Mouse (Mus musculus): ENCODE measurements around the gene Ccr6. TPM values are rescaled to one million over a fixed set of nuclear protein-coding genes. Genes with fewer than 3 reads are reported as not detected.
A peak's percentile ranks its signal among the peaks of the same experiment; 100 is the strongest.

The Ccr6 gene
- polyA plus RNA-seq, 1 experiment, result not detected

GRCm38 (mm10) chr17:8206691-8207090 is 29.2 kb upstream of the Ccr6 start:
- TF ChIP-seq POLR2A (IDR thresholded peaks at IDR 0.05; ENCODE audit: borderline replicate concordance, control insufficient read depth, low read depth, low read length) (no peak), CTCF (IDR thresholded peaks at IDR 0.05; ENCODE audit: control insufficient read depth, insufficient read depth, low read length) (no peak)
- Histone ChIP-seq H3K4me1 (ENCODE audit: control insufficient read depth, insufficient read depth, low read length) (peaks cover 9% of the 10 kb centered on the region; the same call in 1 of the 2 replicates), H3K27ac (ENCODE audit: control insufficient read depth, insufficient read depth, low read depth, low read length, poor library complexity) (no peak overlapping the region), H3K4me3 (replicated peaks; ENCODE audit: control insufficient read depth, low read depth, low read length) (no peak overlapping the region)
- WGBS, result 68% methylated on average over 5 of the region's 5 CpGs

DNA sequence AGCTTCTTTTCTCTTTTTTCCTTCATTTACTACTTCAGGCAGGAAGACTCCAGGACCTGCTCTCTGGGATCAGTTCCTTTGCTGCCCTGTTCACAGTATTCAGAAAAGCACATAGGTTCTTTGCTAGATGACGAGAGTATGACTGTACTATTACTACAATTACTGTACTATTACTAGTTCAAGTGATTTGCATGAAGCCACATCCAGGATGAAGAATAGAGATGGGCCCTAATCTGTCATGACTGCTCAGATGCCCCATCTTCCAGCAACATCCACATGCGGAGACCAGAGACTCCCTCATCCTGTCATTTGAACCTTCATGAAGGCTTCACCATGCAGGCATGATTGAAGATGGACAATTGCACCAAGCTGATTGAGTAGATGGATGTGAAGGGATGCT is 26.1 kb upstream of the Ccr6 start:
- Histone ChIP-seq H3K27ac (ENCODE audit: control insufficient read depth, insufficient read depth, low read depth, low read length, poor library complexity) (no peak overlapping the region), H3K4me1 (ENCODE audit: control insufficient read depth, insufficient read depth, low read length) (peaks cover 11% of the 10 kb centered on the region), H3K4me3 (replicated peaks; ENCODE audit: control insufficient read depth, low read depth, low read length) (no peak overlapping the region)
- WGBS, result 84% methylated on average over 2 of the region's 2 CpGs
- TF ChIP-seq POLR2A (IDR thresholded peaks at IDR 0.05; ENCODE audit: borderline replicate concordance, control insufficient read depth, low read depth, low read length), result no peak

GRCm38 (mm10) chr17:8210170-8210569 is 25.7 kb upstream of the Ccr6 start:
- no peak overlapping the region for H3K4me3 ChIP-seq (replicated peaks; ENCODE audit: control insufficient read depth, low read depth, low read length)
- H3K27ac ChIP-seq (ENCODE audit: control insufficient read depth, insufficient read depth, low read depth, low read length, poor library complexity), result no peak overlapping the region
- H3K4me1 ChIP-seq (ENCODE audit: control insufficient read depth, insufficient read depth, low read length), result peaks cover 11% of the 10 kb centered on the region
- TF ChIP-seq CTCF (IDR thresholded peaks at IDR 0.05; ENCODE audit: control insufficient read depth, insufficient read depth, low read length) (no peak), POLR2A (IDR thresholded peaks at IDR 0.05; ENCODE audit: borderline replicate concordance, control insufficient read depth, low read depth, low read length) (no peak)
- 46% methylated on average over 3 of the region's 3 CpGs for WGBS

GRCm38 (mm10) chr17:8210675-8211074 is 25.2 kb upstream of the Ccr6 start:
- peaks cover 15% of the 10 kb centered on the region for H3K4me1 ChIP-seq (ENCODE audit: control insufficient read depth, insufficient read depth, low read length)
- WGBS, result 19% methylated on average over 10 of the region's 10 CpGs
- TF ChIP-seq CTCF (IDR thresholded peaks at IDR 0.05; ENCODE audit: control insufficient read depth, insufficient read depth, low read length), result no peak
- TF ChIP-seq POLR2A (IDR thresholded peaks at IDR 0.05; ENCODE audit: borderline replicate concordance, control insufficient read depth, low read depth, low read length), result no peak
- no peak overlapping the region for H3K4me3 ChIP-seq (replicated peaks; ENCODE audit: control insufficient read depth, low read depth, low read length)
- H3K27ac ChIP-seq (ENCODE audit: control insufficient read depth, insufficient read depth, low read depth, low read length, poor library complexity), result peak overlapping the region; percentile 56

- no peak overlapping the region for H3K4me3 ChIP-seq (replicated peaks; ENCODE audit: control insufficient read depth, low read depth, low read length)
- TF ChIP-seq POLR2A (IDR thresholded peaks at IDR 0.05; ENCODE audit: borderline replicate concordance, control insufficient read depth, low read depth, low read length) (no peak), CTCF (IDR thresholded peaks at IDR 0.05; ENCODE audit: control insufficient read depth, insufficient read depth, low read length) (no peak)
- 68% methylated on average over 6 of the region's 6 CpGs for WGBS
- peaks cover 15% of the 10 kb centered on the region for H3K4me1 ChIP-seq (ENCODE audit: control insufficient read depth, insufficient read depth, low read length)
- peak overlapping the region; percentile 15; the same call in 1 of the 2 replicates for H3K27ac ChIP-seq (ENCODE audit: control insufficient read depth, insufficient read depth, low read depth, low read length, poor library complexity)
These were observed 24.4 kb upstream of the Ccr6 start for GRCm38 (mm10) chr17:8211399-8211798.

GRCm38 (mm10) chr17:8214369-8214768 is 21.5 kb upstream of the Ccr6 start:
- TF ChIP-seq CTCF (IDR thresholded peaks at IDR 0.05; ENCODE audit: control insufficient read depth, insufficient read depth, low read length) (no peak), POLR2A (IDR thresholded peaks at IDR 0.05; ENCODE audit: borderline replicate concordance, control insufficient read depth, low read depth, low read length) (no peak)
- no peak overlapping the region for H3K4me3 ChIP-seq (replicated peaks; ENCODE audit: control insufficient read depth, low read depth, low read length)
- peak overlapping the region; percentile 67; the same call in 1 of the 2 replicates for H3K27ac ChIP-seq (ENCODE audit: control insufficient read depth, insufficient read depth, low read depth, low read length, poor library complexity)
- WGBS, result 7% methylated on average over 1 of the region's 1 CpGs
- peaks cover 15% of the 10 kb centered on the region for H3K4me1 ChIP-seq (ENCODE audit: control insufficient read depth, insufficient read depth, low read length)

GRCm38 (mm10) chr17:8215016-8215745 is 20.7 kb upstream of the Ccr6 start:
- Histone ChIP-seq H3K4me3 (replicated peaks; ENCODE audit: control insufficient read depth, low read depth, low read length) (no peak overlapping the region), H3K27ac (ENCODE audit: control insufficient read depth, insufficient read depth, low read depth, low read length, poor library complexity) (peak overlapping the region; percentile 19; the same call in 1 of the 2 replicates), H3K4me1 (ENCODE audit: control insufficient read depth, insufficient read depth, low read length) (peaks cover 12% of the 10 kb centered on the region)
- no peak for TF ChIP-seq CTCF (IDR thresholded peaks at IDR 0.05; ENCODE audit: control insufficient read depth, insufficient read depth, low read length)
- TF ChIP-seq POLR2A (IDR thresholded peaks at IDR 0.05; ENCODE audit: borderline replicate concordance, control insufficient read depth, low read depth, low read length), result no peak
- 85% methylated on average over 12 of the region's 12 CpGs for WGBS

DNA sequence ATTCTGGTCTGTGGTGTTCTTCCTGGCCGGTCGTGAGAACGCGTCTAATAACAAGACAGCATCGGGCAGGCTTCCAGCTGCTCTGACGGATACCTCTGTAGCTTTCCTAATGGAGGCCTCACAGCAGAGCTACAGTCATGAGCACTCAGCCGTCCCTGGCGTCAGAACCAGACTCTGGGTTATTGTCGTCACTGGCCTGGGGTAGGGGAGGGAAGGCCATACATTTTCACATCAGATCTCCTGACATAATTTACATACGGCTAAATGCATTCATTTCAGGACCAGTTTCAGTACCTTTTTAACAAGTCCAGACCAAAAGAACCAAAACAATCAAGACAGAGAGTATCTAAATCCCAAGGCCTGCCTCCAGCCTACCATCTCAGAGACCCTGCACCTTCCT is 12.6 kb upstream of the Ccr6 start:
- no peak overlapping the region for H3K4me3 ChIP-seq (replicated peaks; ENCODE audit: control insufficient read depth, low read depth, low read length)
- H3K4me1 ChIP-seq (ENCODE audit: control insufficient read depth, insufficient read depth, low read length), result peaks cover 5% of the 10 kb centered on the region
- TF ChIP-seq POLR2A (IDR thresholded peaks at IDR 0.05; ENCODE audit: borderline replicate concordance, control insufficient read depth, low read depth, low read length), result no peak
- TF ChIP-seq CTCF (IDR thresholded peaks at IDR 0.05; ENCODE audit: control insufficient read depth, insufficient read depth, low read length), result no peak
- no peak overlapping the region for H3K27ac ChIP-seq (ENCODE audit: control insufficient read depth, insufficient read depth, low read depth, low read length, poor library complexity)
- 87% methylated on average over 10 of the region's 10 CpGs for WGBS

All from bone marrow, adult 2 months (tissue).